Mouse (Mus musculus) cerebellum, adult 9-10 months (tissue): ENCODE measurements around the gene Nrarp.

Experiments
- DNase-seq: peaks from one replicate; pipeline ENCODE4 v3.0.0; 2022

The Nrarp gene

DNA sequence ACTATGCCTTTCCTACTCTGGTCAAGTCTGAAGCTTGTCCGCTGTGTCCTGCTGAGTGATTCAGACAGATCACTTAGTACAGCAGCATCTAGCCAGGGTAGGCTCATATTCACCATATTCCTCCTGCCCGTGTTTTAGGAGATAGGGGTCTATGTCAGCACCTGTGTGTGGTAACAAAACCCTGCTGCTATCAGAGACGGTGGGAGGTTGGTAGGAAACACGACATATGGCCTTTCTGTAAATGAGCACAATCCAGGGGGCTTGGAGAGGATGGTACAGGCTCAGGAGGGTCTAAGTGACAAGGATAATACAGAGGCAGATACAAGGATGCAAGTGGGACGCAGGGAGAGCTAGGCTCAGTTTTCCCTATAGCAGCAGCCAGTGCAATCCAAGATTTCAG lies 49.0 kb downstream of the Nrarp start:
- DNase-seq = no peak

DNA sequence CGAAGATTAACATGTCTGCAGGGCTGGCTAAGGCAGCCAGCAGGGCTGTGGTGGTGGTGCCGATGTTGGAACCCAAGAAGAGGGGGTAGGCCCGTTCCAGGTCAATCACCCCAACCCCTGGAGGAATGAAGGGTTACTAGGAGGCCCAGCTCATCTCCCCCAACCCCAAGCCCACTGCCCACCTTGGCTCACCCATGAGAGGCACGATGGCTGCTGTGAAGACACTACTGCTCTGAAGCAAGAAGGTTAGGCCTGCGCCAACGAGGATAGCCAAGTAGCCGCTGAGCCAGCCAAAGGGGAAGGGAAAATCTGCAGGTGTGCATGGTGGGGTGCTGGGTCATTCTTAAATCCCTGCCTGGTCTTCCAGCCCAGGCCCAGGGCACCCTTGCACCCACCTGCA lies 50.0 kb downstream of the Nrarp start:
- DNase-seq = no peak

DNA sequence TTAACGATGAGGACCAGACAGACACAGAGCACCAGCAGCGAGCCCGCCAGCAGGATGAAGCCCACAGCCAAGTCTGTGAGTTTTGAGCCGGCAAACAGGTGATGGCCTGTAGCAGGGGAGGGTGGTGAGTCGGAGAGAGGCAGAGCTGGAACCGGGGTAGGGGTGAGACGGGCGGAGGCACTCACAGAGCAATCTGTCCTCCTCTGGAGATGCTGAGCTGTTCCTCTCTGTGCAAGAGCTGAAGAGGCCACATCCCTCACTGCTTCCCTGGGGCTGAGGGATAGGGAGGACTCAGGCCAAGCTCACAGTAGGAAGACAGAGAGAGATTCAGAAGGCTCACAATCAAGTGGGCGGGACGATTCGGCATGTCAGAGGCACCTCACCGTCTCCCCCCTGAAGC lies 50.5 kb downstream of the Nrarp start:
- no peak for DNase-seq
